Mouse (Mus musculus) neutrophil, adult 5-6 weeks (primary cell): ENCODE results near the gene Nfkbid. TPM values are rescaled to one million over a fixed set of nuclear protein-coding genes. Genes with fewer than 3 reads are reported as not detected.
A peak's percentile ranks its signal among the peaks of the same experiment; 100 is the strongest.
"Not testable (repeated sequence)": the region's sequence is repeated elsewhere in the genome, so short reads cannot be mapped to it uniquely, and the experiment has no call there.

Source experiments
- ATAC-seq: fragments of 151-379, 151-347 bp; 2 replicates; pipeline ENCODE4 v1.8.0; 2017; ENCODE audit warnings: mild to moderate bottlenecking, moderate TSS enrichment; ENCODE audit not compliant: insufficient number of reproducible peaks, poor library complexity, low FRiP score, severe bottlenecking; ENCODE audit errors: extremely low read depth
- total RNA-seq: library from RNA; stranded (forward); fragments of 200-1000 nt; gene quantifications from 2 replicates; pipeline ENCODE4 v1.2.3, GENCODE M21; 2017

Gene Nfkbid
- total RNA-seq, 1 experiment from 2014 or later = 34.3 TPM

DNA sequence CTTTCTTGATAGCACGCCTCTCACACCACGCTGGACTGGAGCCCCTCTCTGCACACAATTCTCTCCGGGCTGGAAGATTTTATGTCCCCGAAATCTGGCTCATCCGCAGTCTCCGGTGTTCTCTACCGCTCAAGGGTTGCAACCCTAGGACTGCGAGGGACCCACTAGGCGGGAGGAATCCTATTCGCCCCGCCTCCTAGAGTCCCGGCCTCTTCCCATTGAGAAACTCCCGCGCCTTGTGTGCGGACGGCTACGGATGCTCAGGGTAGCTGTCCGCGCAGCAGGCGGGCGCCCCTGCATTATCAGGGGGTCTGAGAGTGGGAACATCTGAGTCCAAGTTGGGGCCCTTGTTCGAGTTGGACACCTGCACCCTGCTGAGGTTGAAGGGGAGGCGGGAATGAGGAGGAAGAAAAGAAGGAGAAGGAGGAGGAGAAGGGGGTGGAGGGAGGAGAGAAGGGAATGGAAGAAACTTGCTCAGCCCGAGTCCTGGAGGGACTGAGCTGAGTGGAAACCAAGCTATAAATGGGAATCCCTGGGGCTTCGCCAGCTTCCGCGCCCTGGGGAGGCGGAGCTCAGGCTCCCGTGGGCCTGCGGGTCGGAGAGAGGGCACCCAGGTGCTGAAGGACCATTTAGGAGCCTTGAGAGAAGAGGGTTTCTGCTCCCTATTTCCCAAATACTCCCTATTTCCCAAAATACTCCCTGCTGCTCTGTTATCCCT, 35.5 kb downstream of the Nfkbid start:
- no peak for ATAC-seq

DNA sequence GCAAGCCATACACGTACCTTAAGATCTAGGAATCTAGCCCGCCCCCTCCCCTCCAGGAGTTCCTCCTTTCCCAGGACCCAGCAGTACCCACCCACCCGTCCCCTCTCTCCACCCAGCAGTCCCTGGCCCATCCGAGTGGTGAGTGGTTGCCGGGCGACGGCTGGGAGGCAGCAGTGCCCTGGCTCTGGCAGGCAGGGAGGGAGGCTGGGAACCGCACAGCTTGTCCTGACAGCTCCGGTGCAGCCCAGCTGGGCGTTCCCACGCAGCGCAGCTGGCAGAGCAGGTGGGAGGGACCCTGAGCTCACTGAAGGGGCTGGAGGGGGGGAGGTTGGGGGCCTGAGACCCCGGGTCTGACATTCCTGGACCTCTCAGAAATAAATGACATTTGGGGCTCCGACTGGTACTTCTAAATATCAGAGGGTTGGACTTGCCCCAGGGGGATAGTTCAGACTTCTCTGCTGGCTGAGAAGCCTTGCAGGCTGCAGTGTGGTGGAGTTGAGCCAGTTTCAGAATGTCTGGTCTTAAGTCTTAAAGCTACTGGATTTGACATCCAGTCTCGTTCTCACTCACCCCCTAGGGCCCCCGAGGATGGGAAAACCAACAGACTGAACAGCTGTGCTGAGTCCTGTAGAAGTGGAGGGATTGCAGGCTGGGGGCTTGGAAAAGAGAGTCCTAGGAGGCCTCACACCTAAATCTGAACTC, 36.2 kb downstream of the Nfkbid start, which contains the start of the genes Kirrel2 and Nphs1:
Gene Kirrel2 (minus strand): TSS at position 62 of the 702 bp plus-strand sequence.
Gene Nphs1 (plus strand): TSS at position 687 of the 702 bp plus-strand sequence.
- ATAC-seq = no peak

DNA sequence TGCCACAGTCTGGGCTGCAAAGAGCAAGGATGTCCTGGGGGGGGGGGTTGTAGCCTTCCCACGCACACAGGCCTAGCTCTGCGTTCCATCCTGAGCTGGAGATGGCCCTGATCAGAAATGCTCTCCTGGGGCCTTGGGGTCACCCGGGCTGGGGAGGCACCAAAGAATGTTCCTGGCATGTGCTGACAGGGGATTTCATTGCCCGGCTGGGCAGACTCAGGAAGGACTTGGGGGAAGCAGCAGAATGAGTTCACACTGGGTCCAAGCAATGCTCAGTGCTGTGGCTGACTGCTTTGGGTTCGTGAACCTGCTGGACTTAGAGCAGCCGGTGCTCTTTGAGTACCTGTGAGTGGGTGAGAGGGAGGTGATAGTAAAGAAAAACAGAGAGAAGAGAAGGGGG, 38.0 kb downstream of the Nfkbid start:
- no peak for ATAC-seq

DNA sequence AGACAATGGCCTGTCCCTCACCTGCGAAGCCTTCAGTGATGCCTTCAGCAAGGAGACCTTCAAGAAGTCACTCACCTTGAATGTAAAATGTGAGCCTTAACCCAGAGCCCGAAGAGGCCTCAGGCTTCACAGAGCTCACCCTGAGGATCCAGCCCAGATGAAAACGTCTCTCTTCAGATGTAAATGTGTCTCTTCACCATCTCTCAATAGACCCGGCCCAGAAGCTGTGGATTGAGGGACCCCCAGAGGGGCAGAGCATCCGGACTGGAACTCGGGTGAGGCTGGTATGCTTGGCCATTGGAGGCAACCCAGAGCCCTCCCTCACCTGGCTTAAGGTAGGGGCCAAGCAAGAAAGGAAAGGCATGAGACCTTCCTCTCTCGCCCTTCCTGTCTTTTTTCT, 42.0 kb downstream of the Nfkbid start:
- no peak for ATAC-seq

DNA sequence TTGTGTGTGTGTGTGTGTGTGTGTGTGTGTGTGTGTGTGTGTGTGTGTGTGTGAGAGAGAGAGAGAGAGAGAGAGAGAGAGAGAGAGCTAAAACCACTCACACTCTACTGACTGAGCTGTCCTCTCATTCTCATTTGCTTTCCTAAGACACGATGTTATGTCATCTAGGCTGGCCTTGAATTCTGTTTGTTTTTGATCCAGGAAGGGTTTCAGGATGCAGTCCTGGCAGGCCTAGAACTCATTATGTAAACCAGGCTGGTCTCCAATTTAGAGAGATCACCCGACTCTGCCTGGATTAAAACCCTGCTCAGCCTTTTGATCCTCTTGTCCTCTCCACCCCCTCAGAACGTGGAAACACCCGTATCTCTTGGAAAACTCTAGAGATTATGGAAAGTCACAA, 42.5 kb downstream of the Nfkbid start:
- no peak for ATAC-seq

DNA sequence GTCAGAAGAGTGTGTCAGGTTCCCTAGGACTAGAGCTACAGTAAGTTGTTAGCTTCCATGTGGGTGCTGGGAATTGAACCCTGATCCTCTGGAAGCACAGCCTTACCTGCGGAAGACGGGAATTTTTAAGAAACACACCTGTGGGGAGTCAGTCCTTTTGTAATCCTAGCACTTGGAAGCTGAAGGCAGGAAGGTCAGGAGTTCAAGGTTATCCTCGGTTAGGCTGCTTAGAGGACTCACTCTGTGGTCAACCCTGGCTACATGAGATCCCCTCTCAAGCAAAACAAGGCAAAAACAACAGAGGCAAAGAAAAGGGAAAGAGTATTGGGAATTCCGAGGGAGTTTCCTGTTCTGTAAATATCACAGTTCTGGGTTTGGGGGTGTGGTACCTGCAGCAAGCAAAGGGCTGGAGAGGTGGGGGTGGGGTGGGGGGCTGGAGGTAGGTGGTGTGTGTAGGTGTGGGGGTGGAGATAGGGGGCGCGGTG, 43.3 kb downstream of the Nfkbid start:
- no peak for ATAC-seq

DNA sequence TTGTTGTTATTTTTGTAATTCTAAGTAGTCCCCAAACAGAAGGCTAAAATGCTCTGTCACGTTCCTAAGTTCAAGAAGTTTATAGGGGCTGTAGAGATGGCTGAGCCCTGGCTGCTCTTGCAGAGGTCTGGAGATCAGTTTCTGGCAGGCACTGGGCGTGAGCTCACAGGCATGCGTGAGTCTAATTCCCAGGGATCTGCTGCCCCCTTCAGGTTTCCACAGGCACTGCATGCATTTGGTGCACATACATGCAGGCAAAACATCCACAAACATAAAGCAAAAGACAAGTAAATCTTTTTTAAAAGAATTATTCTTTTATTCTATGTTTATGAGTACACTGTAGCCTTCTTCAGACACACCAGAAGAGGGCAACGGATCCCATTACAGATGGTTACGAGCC, 50.9 kb downstream of the Nfkbid start:
- peak; percentile 68; the same call in 1 of the 2 replicates for ATAC-seq

DNA sequence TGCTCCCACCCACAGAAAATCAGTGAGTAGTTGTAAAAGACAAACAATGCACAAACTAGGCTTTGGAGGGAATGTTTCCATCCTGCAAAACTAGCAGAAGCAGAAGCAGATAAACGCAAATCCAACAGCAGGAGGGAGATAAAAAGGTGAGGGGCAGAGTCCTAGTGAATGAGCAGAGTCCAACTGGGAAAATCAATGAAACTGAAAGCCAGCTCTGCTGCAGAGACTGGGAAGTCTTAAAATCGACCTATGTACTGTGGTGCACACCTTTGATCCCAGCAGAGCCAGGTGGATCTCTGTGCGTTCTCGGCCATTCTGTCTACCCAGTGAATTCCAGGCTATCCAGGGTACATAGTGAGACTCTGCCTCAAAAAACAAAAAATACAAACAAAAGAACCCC, 53.5 kb downstream of the Nfkbid start:
- ATAC-seq = no peak

DNA sequence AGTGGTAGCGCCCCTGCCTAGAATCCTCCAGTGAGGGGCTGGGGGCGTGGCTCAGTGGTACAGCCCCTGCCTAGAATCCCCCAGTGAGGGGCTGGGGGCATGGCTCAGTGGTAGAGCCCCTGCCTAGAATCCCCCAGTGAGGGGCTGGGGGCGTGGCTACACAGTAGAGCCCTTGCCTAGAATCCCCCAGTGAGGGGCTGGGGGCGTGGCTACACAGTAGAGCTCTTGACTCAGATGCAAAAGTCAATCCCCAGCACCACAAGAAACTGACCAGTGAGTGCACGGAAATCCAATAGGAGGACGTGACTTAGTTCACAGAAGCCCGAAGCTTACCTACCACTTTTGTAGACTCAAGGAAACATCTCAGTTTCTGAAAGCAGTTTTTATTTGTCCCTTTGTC, 54.6 kb downstream of the Nfkbid start:
- ATAC-seq = not testable (repeated sequence)

DNA sequence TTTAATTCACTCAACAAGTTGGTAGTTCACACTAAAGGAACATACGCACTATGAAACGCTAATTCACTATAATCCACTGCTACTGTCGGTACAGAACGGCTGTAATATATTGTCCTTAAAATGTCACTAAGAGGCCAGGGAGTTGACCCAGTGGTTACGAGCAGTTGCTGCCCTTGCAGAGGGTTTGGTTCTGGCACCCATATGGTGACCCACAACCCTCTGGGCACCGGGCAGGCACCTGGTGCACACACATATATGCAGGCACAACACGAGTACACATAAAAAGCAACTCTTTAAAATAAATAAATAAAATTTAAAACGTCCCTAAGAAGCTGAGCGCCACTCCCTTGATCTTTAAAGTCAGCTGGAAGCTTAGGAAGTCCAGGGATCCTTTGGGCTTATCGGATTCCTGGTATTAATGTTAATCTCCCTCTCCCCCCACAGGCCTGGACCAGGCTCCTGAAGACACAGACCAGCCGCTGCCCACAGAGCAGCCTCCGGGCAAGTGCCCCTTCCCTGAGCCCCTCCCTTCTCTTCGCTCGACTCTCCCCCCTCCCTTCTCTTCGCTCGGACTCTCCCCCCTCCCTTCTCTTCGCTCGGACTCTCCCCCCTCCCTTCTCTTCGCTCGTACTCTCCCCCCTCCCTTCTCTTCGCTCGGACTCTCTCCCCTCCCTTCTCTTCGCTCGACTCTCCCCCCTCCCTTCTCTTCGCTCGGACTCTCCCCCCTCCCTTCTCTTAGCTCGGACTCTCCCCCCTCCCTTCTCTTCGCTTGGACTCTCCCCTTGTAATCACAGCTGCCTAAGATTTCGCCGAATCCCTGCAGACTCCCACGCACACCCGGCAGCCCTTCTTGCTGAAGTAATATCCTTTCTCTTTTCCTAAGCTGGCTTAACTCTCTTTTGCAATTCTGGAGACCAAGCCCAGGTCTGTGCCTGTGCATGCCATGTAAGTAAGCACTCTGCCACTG, 56.2 kb downstream of the Nfkbid start:
- ATAC-seq = no peak

Other genes with a start within 250 kb of the Nfkbid start
- not detected in 2 replicates for gene Cox7a1, start 237.6 kb upstream of the Nfkbid start, total RNA-seq
- gene Capns1, start 222.9 kb upstream of the Nfkbid start, total RNA-seq = 137 and 168 TPM in 2 replicates
- 26.0 and 30.3 TPM in 2 replicates for gene Polr2i, start 189.8 kb upstream of the Nfkbid start, total RNA-seq
- 16.5 and 21.6 TPM in 2 replicates for gene Tbcb, start 189.5 kb upstream of the Nfkbid start, total RNA-seq
- not detected in 2 replicates for gene Ovol3, start 186.0 kb upstream of the Nfkbid start, total RNA-seq
- 0.98 TPM in 1 of 2 replicates, not detected in the other for gene Thap8, start 141.6 kb upstream of the Nfkbid start, total RNA-seq
- 1.8 and 2.6 TPM in 2 replicates for gene Wdr62, start 141.3 kb upstream of the Nfkbid start, total RNA-seq
- gene Clip3, start 130.0 kb upstream of the Nfkbid start, total RNA-seq = 1.3 TPM in 1 of 2 replicates, not detected in the other
- 35.1 and 37.2 TPM in 2 replicates for gene Alkbh6, start 113.0 kb upstream of the Nfkbid start, total RNA-seq
- 0.74 and 4.0 TPM in 2 replicates for gene Syne4, start 106.9 kb upstream of the Nfkbid start, total RNA-seq
- 4.7 and 6.6 TPM in 2 replicates for gene E130208F15Rik, start 100.0 kb upstream of the Nfkbid start, total RNA-seq
- 8.8 and 10.8 TPM in 2 replicates for gene Sdhaf1, start 97.8 kb upstream of the Nfkbid start, total RNA-seq
- gene Lrfn3, start 59.0 kb upstream of the Nfkbid start, total RNA-seq = not detected in 2 replicates
- 1,375 and 1,494 TPM in 2 replicates for gene Tyrobp, start 8.0 kb upstream of the Nfkbid start, total RNA-seq
- 44.4 and 46.6 TPM in 2 replicates for gene Hcst, start 1.9 kb upstream of the Nfkbid start, total RNA-seq
- gene Aplp1, start 23.8 kb downstream of the Nfkbid start, total RNA-seq = 0.98 TPM in 1 of 2 replicates, not detected in the other
- not detected in 2 replicates for gene Kirrel2, start 36.0 kb downstream of the Nfkbid start, total RNA-seq
- gene Nphs1, start 36.6 kb downstream of the Nfkbid start, total RNA-seq = not detected in 2 replicates
- gene Prodh2, start 71.9 kb downstream of the Nfkbid start, total RNA-seq = not detected in 2 replicates
- 0.70 and 7.5 TPM in 2 replicates for gene Arhgap33, start 113.3 kb downstream of the Nfkbid start, total RNA-seq
- gene Hspb6, start 130.4 kb downstream of the Nfkbid start, total RNA-seq = 3.7 and 5.3 TPM in 2 replicates
- gene Proser3, start 130.6 kb downstream of the Nfkbid start, total RNA-seq = 6.8 and 7.8 TPM in 2 replicates
- 22.0 and 41.4 TPM in 2 replicates for gene Lin37, start 138.1 kb downstream of the Nfkbid start, total RNA-seq
- gene U2af1l4, start 141.6 kb downstream of the Nfkbid start, total RNA-seq = 67.3 and 69.4 TPM in 2 replicates
- gene Gm49396, start 141.6 kb downstream of the Nfkbid start, total RNA-seq = 20.0 and 20.3 TPM in 2 replicates
- gene Psenen, start 141.9 kb downstream of the Nfkbid start, total RNA-seq = 166 and 194 TPM in 2 replicates
- not detected in 2 replicates for gene Igflr1, start 143.7 kb downstream of the Nfkbid start, total RNA-seq
- 36.5 and 64.7 TPM in 2 replicates for gene Kmt2b, start 167.0 kb downstream of the Nfkbid start, total RNA-seq
- 3.0 and 3.3 TPM in 2 replicates for gene Zbtb32, start 177.2 kb downstream of the Nfkbid start, total RNA-seq
- gene Upk1a, start 191.1 kb downstream of the Nfkbid start, total RNA-seq = 0.49 TPM in 1 of 2 replicates, not detected in the other
- 190 and 241 TPM in 2 replicates for gene Cox6b1, start 204.4 kb downstream of the Nfkbid start, total RNA-seq
- not detected in 2 replicates for gene Etv2, start 214.1 kb downstream of the Nfkbid start, total RNA-seq
- 60.7 and 77.3 TPM in 2 replicates for gene Rbm42, start 228.6 kb downstream of the Nfkbid start, total RNA-seq
- gene Haus5, start 243.3 kb downstream of the Nfkbid start, total RNA-seq = 22.8 and 29.9 TPM in 2 replicates
- gene Pmis2, start 249.9 kb downstream of the Nfkbid start, total RNA-seq = not detected in 2 replicates